Mouse (Mus musculus): Measurements from ENCODE around the gene Abhd16a.
A peak's percentile ranks its signal among the peaks of the same experiment; 100 is the strongest.

Abhd16a gene

DNA sequence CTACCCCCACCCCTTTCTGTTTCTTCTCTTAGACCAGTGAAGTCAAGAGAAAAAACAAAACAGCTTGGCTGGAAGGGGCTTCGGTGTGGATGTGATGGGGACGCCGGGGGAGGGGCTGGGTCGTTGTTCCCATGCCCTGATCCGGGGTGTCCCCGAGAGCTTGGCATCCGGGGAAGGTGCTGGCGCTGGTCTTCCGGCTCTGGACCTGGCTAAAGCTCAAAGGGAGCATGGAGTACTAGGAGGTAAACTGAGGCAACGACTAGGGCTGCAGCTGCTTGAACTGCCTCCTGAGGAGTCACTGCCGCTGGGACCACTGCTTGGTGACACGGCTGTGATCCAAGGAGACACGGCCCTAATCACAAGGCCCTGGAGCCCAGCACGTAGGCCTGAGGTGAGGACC is 29.0 kb upstream of the Abhd16a start:
- DNase-seq: no peak

GRCm38 (mm10) chr17:35060737-35061297 is 28.2 kb upstream of the Abhd16a start:
- DNase-seq: peak; percentile 70

- DNase-seq: no peak
These were observed 27.8 kb upstream of the Abhd16a start for GRCm38 (mm10) chr17:35061299-35061698.

GRCm38 (mm10) chr17:35063466-35063865 is 25.6 kb upstream of the Abhd16a start:
- DNase-seq: no peak

DNA sequence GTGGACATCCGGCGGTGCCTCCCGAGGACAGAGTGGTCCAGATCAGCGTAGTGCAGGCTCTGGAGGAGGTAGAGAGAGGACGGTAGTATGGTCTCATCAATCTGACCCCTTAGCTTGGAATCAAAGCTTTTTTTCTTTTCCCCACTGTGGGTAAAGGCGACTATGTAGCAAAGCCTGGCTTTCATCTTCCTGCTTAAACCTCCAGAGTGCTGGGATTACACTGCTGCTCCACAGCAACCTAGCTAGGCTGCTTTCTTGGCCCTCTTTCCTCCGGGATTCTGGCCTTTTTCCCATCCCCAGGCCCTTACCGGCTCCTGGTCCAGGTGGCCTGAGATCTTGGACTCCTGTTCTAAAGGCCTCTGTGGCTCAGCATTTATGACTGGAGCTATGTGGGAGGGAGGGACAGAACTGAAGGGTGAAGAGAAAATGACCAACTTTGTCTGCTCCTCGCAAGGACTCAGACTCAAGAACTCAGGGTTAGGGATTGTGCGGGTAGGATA is 24.6 kb upstream of the Abhd16a start:
- no peak for DNase-seq

DNA sequence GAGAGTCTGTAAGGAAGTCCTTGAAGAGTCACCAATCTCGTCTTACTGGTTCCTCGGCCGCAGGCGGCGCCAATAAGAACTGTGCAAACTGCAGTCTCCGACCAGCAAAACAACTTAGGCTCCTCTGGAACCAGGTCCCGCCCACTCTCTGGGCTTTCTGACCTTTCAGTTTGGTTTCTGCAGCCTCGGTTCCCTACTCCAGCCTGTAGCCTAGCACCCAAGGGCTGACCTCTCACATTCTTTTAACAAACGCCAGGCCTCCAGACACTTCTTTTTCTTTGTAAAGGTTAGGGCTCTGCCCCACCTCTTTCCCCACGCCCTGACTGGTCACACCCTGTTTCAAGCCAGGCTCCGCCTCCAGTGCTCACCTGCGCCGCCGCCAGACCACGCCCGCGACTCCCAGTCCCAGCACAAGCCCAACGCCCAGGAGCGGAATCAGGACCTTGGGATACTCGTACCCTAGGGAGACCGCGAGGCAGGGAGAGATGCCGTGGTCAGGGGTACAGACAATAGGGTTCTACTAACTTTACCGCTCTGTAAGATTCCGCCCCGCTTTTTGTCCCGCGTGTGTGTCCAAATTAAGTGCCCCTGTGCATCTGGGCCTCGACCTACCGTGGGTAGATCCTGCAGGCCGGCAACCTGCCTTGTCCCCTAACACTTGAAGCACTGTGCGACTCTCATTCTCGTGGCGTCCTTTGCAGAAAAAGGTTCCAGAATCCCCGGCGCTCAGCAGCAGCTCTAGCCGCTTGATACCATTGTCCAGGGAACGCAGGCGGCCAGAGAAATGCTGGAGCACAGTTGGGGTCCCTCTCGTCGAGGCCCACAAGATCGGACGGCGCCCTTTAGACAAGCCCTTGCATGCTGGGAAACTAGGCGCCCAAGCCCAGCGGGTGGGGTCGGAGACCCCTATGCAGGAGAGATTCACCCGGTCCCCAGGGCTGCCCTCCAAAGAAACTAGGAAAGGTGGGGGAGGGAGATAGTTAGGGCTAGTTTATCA is 23.8 kb upstream of the Abhd16a start, which contains the start of gene Ly6g6c:
Gene Ly6g6c (plus strand): TSS at position 438 of the 997 bp plus-strand sequence.
- DNase-seq: peak; percentile 88

- DNase-seq: no peak
These were observed 23.0 kb upstream of the Abhd16a start, which contains the start of gene Mpig6b for GRCm38 (mm10) chr17:35066084-35066483. Gene Mpig6b, minus strand, starts transcription at chr17:35066184.

DNA sequence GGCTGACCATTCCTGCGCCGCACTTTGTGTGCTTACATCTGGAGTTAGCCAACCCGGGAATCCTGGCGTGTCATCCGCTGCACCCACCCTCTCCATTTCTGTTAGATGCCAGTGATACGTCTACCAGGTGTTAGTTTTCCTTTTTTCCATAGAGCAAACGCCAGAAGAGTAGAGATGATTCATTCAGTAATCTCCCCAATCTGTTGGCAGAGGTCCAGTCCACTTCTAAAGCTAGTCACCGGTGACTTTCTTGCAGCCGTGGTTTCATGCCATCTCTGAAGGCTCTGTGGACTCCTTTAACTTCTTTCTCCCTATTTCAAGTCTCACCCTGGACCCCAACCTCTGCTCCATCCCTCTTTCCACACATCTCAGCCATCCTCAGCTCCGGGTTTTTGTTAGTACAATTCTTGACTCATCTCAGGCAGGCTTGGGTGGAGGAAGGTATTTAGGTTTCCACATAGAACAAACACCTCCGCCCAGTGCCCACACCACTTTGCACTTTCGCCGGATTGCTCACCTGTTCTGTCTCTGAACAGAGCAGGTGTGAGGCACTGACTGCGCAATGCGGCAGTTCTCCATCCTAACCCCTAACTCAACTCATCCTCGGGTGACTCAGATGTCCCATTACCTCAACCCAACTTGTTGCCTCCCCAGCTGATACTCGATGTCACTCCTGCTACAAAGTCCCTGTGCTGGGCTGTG is 20.7 kb upstream of the Abhd16a start:
- no peak for DNase-seq

DNA sequence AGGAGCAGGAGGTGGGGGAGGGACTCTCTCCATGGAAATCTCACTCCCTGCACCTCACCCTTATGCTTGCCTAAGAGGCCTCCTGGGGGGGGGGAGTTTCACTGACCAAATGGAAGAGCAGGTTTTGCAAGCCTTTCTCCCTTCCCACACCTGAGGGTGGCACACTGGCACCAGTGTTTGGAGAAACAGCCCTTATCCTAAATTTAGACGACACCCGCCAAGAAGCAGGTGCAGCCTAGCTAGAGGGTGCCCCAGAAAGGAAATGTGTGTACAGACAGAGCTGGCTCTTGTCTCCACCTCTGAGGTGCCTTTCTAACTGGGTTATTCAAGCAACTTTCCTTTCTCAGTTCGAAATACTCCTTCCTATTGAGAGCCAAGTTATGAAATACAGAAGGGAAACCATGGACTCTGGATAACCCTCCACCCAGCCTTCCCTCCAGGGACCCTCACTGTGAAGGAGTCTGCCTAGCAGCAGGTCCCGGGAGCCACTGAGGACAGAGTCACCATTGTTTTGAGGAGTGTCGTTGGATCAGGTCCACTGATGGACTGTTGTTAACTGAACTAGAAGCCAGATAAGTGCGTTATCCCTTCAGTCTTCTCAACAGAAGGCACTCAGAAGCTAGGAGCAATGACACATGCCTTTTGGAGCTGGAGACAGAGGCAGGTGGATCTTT is 18.4 kb upstream of the Abhd16a start:
- DNase-seq: peak; percentile 55

DNA sequence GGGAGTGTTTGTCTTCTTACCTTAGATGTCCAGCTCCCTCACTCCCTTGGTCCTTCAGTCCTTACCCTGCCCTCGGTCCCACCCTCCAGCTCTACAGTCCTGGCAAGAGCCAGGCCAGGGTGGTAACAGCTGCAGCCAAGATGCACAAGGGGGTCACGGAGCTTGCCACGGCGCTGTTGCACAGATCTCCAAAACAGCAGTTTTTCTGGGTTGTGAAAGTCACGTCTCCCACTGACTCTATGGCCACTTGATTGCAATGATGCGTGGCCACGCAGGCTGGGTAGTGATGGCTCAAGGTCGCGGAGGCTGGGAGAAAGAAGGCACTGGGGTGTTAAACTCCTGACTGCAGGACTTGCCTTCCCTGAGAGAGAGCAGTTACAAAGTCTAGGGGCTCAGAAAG is 17.6 kb upstream of the Abhd16a start:
- DNase-seq: no peak

- no peak for DNase-seq
These were observed 15.0 kb upstream of the Abhd16a start for GRCm38 (mm10) chr17:35074097-35074496.

GRCm38 (mm10) chr17:35076507-35077176 is 12.4 kb upstream of the Abhd16a start, which contains the start of gene Ly6g6e:
Gene Ly6g6e, plus strand, starts transcription at chr17:35076902.
- DNase-seq: no peak

GRCm38 (mm10) chr17:35077285-35077684 is 11.8 kb upstream of the Abhd16a start:
- DNase-seq: no peak

DNA sequence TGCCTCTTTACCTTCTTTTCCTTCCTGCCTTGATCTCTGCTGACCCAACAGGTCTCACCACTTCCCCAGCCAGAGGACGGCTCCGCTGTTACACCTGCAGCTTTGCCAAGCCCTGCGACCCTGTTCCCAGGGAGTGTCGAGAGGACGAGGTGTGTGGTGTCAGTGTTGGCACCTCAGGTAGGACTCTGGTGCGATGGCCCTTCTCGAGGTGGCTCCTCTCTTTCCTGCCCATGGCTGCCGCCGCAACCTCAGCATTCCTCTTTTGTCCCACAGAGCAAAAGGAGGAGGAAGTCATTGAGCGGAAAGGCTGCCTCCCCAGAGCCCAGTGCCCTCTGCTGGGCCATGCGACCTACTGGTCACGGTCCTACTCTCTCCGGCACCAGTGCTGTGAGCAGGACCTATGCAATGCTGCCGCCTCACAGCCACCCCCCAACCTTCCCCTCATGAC is 11.3 kb upstream of the Abhd16a start, which contains the start of gene Ly6g6d:
Gene Ly6g6d (minus strand): TSS at position 280 of the 448 bp plus-strand sequence.
- DNase-seq: peak; percentile 82

- no peak for DNase-seq
These were observed 9.3 kb upstream of the Abhd16a start for GRCm38 (mm10) chr17:35079778-35080177.

DNA sequence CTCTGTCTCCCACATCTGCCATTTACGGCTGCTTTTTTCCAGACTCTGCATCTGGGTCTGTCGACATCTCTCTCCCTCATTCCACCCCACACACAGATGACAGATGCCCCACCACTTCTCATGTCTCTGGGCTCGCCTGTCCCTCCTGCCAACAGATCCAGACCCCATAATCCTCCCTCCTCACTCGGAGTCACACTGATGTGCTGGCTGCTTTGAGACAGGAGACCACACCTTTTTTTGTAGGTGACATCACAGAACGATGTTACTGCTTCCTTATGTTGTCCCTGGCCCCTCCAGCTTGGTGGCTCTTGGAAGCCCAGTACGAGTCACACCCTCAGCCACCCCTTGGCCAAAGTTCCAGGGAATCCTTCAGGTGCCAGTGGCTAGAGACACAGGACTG is 8.8 kb upstream of the Abhd16a start:
- no peak for DNase-seq

DNA sequence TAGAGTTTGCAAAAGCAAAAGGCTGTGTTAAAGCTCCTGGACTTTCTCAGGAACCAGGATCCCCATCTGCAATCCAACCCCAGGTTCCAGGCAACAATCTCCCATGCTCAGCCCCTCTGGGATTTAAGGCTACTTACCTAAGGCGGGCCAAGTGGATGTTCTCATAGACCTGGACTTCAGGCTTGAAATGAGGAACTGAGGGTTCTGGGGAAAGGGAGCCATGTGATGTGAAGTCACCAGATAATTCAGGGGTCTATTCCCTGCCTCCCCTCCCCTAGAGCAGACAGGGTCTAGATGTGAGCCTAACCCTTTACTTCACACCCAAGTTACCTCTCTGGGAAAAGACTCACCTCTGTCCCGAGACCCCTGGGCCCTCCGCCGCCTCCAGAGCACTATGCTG is 8.4 kb upstream of the Abhd16a start:
- no peak for DNase-seq

GRCm38 (mm10) chr17:35082841-35083576 is 6.1 kb upstream of the Abhd16a start:
- DNase-seq: no peak

- no peak for DNase-seq
These were observed 5.0 kb upstream of the Abhd16a start for GRCm38 (mm10) chr17:35083929-35084497.

DNA sequence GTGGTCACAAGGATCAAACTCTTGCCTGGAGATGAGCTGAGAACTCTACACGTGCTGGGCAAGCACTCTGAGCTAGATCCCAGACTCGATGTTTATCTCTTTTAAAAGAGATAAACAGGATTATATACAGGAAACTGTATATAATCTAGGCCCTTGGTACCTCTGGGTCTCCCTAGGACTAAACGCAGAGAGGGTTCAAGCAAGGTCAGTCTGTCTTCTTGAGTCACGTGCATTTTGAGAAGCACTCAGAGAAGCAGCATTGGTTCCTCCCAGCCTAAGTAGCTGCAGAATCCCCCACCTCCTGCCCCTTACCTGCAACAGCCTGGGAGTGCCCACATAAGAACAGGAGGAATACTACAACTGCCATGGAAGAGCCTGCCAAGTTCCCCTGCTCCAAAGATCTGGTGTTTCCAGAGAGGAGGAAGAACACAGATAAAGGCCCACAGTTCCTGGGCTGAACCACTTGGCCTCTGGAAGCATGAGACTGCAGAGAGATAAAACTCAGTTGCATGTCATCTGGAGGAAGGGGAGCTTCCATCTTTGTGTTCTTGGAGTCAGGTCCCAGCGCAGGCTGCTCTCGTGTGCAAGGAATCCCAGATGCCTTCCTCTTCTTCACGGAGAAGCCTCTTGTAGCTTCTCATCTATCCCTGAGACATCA is 3.7 kb upstream of the Abhd16a start, which contains the start of gene Ly6g6f:
Gene Ly6g6f (minus strand): TSS at position 403 of the 658 bp plus-strand sequence.
- DNase-seq: no peak
